Mouse (Mus musculus) embryonic fibroblast, embryonic 13.5 days (primary cell): ENCODE measurements around the gene Crat. TPM values are rescaled to one million over a fixed set of nuclear protein-coding genes. Genes with fewer than 3 reads are reported as not detected.

Experiments
- H3K27ac ChIP-seq: 2 replicates; pipeline ENCODE4 v1.5.1; 2012; ENCODE audit warnings: low read length, control low read depth, inconsistent platforms; ENCODE audit not compliant: insufficient read depth
- H3K4me1 ChIP-seq: 2 replicates; pipeline ENCODE4 v1.6.1; 2011; ENCODE audit warnings: low read length; ENCODE audit not compliant: control insufficient read depth, insufficient read depth
- H3K4me3 ChIP-seq: 2 replicates; pipeline ENCODE4 v1.5.1; 2011; ENCODE audit warnings: mild to moderate bottlenecking, control low read depth, low read length; ENCODE audit not compliant: insufficient read depth
- CTCF ChIP-seq: IDR thresholded peaks from 2 replicates; pipeline ENCODE4 v1.5.1; 2011; ENCODE audit warnings: mild to moderate bottlenecking, control low read depth, low read length, moderate library complexity, borderline replicate concordance; ENCODE audit not compliant: insufficient read depth
- POLR2A ChIP-seq: IDR thresholded peaks from 2 replicates; pipeline ENCODE4 v1.6.1; 2011; ENCODE audit warnings: low read depth, mild to moderate bottlenecking, control low read depth, low read length, moderate library complexity
- polyA plus RNA-seq: library from polyadenylated mRNA; stranded (reverse); fragments of >200 nt; gene quantifications from 2 replicates; pipeline ENCODE4 v1.2.4, GENCODE M21; 2011; ENCODE audit warnings: low read depth; ENCODE audit not compliant: missing spikeins, insufficient read length

Gene Crat
- polyA plus RNA-seq, 1 experiment = 29.1 TPM

DNA sequence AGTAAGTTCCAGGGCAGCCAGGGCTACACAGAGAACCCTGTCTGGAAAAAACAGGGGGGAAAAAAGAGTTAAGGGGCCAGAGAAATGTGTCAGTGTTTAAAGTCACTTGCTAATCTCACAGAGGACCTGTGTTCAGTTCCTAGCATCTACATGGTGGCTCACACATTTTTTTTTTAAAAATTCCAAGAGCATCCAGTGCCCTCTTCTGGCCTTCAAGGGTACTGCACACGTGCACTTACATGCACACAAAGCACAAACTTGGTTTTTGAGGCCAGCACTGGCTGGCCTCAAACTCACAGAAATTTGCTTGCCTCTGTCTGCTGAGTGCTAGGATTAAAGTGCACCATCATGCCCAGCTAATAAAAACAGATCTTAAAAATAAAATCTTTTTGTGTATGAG is 34.9 kb upstream of the Crat start:
- no peak for TF ChIP-seq POLR2A
- TF ChIP-seq CTCF = no peak
- Histone ChIP-seq H3K27ac (no peak overlapping the region), H3K4me3 (no peak overlapping the region), H3K4me1 (peaks cover 5% of the 10 kb centered on the region)

DNA sequence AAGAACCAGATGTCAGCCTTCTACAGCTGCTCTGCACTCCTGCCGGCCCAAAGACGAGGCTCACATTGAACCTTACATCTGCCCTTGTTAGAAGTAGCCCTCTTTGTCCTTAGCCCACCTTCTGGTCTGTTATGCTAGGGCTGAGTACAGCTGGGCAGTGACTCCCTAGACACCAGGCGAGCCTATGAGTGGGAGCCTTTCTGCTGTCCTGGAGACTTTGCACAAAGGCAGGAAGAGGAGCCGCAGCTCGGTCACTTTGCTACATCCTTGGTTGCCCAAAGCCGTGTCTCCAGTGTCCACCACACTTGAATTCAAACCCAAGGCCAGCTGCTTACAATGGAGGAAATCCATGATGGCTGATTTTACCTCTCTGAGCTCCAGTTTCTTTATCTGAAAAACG is 32.8 kb upstream of the Crat start:
- H3K27ac ChIP-seq = no peak overlapping the region
- no peak for TF ChIP-seq POLR2A
- TF ChIP-seq CTCF = no peak

DNA sequence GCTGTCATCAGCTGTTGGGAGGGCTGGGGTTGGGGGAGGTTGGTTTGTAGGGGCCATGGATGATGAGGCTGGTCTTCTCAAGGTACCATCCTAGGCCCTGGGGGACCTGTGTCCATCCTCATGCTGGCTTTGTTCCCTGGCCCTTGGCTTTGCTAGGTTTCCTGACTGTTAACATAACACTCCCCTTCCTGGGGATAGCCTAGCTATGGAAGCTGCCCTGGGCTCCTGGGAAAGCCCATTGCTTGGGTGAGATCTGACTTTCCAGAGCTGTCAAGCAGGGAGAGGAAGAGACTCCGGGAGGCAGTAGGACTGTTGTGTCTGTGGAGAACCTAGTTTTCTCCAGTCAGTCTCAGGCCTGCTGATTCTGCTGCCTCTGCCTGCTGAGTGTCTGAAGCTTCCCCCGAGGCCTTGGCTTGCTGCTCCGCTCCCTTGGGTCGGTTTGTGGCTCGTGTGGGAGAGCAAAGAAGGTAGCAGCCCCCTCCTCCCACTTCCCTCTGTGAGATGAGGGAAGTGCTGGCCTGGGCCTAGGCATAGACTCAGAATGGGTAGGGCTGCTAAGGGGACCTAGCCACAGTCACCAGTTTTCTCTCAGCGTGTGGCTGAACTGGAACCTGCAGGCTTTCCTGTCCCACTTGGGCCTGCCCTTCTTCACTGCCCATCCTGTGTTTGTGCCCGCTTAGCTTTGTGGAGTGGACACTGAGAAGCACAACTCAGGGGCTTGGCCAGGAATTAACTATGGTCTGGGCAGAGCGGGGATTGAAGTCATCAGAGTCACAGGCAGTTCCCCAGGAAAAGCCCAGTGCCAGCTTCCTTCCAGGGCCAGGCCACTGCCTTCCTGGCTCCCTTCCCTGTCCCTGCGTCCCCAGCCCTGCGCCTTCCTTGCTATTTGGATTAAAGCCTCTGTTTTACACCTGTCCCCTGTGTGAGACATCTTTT is 31.5 kb upstream of the Crat start:
- Histone ChIP-seq H3K4me1 (peaks cover 21% of the 10 kb centered on the region), H3K27ac (no peak overlapping the region), H3K4me3 (no peak overlapping the region)
- no peak for TF ChIP-seq CTCF
- TF ChIP-seq POLR2A = no peak

More for the DNA sequence above, 32.8 kb upstream of the Crat start:
- H3K4me1 ChIP-seq = peaks cover 9% of the 10 kb centered on the region
- H3K4me3 ChIP-seq = no peak overlapping the region

DNA sequence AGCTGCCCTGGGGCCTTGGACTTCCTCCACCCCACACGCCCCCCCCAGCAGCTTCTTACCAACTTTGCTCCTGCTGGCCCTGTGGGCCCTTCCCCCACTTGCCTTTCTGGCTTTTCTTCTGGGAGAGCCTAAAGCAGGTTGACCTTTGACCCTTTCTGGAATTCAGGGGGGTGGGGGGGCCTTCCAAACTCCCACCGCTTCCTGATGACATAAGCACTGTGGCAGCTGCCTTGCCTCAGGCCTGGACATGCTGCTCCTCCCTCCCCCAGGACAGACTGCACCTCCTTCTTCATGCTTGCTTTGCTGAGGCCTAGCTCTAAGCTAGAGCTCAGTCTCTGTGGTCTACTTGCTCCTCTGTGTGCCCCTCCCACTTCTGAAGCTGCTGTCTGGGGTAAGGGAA is 29.7 kb upstream of the Crat start:
- H3K4me1 ChIP-seq = peaks cover 34% of the 10 kb centered on the region
- TF ChIP-seq CTCF = no peak
- TF ChIP-seq POLR2A = peak; percentile 42; the same call in 1 of the 2 replicates
- H3K4me3 ChIP-seq = no peak overlapping the region
- peak overlapping the region; percentile 84 for H3K27ac ChIP-seq

DNA sequence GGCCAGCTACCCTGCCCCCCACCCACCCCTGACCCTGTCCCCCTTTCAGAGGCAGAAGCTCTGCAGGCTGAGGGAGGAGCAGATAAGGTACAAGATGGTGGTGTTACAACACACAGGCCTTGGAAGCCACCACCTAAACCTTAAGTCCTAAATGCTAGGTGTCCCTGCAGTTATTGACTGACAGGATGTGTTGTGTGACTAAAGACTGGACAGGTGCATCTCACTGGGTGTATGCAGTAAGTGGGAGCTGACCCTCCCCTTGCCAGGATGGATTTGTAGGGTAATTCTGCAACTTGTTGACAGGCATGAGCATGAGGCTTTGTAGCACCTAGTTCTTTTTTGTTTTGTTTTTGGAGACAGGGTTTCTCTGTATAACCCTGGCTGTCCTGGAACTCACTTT is 28.8 kb upstream of the Crat start:
- TF ChIP-seq CTCF = no peak
- no peak for TF ChIP-seq POLR2A
- H3K4me3 ChIP-seq = no peak overlapping the region
- H3K4me1 ChIP-seq = peaks cover 41% of the 10 kb centered on the region
- no peak overlapping the region for H3K27ac ChIP-seq

DNA sequence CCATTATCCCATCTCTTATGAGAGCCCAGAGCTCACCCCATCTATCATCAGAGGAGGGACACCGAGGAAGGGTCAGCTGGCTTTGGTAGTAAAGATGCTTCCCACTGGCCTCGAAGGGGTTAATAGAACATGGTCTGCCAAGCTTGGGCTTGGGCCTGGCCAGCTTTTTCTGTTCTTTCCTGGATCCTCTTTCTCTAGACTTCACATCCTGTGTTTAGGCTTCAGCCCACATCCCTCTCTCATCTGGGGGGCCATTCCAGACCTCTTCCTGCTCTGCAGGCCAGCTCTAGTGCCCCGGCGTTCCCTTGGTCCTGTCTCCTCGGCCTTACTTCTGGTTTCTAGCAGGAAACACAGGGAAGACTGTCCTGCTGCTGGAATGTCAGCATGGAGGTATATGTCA is 28.4 kb upstream of the Crat start:
- H3K27ac ChIP-seq = 0 out of 2 replicates have a peak overlapping the region, but pooled peaks have one; percentile 4
- no peak overlapping the region for H3K4me3 ChIP-seq
- peaks cover 44% of the 10 kb centered on the region for H3K4me1 ChIP-seq
- no peak for TF ChIP-seq POLR2A
- no peak for TF ChIP-seq CTCF

DNA sequence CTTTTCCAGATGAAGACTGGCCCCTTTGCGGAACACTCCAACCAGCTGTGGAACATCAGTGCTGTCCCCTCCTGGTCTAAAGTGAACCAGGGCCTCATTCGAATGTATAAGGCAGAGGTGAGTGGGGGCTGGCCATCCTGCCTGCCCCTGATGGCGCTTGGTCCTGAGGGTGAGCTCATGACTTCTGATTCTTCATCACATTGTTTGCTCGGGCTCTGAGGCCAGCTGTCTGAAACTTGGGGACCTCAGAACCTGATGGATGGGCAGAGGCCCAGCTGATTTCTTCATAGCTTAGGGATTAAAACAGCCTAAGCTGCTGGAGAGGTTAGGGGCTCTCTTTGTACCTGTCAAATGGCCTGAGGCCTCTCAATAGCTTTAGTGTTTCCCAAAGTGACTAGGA is 27.7 kb upstream of the Crat start:
- no peak for TF ChIP-seq CTCF
- no peak for TF ChIP-seq POLR2A
- H3K4me3 ChIP-seq = no peak overlapping the region
- peaks cover 44% of the 10 kb centered on the region for H3K4me1 ChIP-seq
- peak overlapping the region; percentile 99 for H3K27ac ChIP-seq

DNA sequence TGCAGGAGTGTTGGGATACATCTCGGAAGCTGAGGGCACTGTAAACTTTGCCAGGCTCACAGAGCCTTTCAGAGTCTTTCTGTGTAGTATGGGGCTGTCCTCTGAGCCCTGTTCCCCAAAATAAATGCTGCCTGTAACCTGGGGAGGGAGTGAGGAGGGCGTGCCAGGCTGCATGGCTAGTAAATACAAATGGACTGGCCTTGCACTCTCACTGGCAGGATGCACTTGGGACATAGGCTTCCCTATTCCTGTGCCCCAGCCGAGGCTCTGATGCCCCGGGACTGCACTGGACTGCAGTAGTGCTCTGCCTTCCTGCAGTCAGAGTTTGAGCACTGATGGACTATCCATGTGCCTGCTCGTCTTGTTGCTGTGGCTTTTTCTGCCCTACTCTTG is 26.9 kb upstream of the Crat start:
- no peak for TF ChIP-seq POLR2A
- no peak overlapping the region for H3K4me3 ChIP-seq

DNA sequence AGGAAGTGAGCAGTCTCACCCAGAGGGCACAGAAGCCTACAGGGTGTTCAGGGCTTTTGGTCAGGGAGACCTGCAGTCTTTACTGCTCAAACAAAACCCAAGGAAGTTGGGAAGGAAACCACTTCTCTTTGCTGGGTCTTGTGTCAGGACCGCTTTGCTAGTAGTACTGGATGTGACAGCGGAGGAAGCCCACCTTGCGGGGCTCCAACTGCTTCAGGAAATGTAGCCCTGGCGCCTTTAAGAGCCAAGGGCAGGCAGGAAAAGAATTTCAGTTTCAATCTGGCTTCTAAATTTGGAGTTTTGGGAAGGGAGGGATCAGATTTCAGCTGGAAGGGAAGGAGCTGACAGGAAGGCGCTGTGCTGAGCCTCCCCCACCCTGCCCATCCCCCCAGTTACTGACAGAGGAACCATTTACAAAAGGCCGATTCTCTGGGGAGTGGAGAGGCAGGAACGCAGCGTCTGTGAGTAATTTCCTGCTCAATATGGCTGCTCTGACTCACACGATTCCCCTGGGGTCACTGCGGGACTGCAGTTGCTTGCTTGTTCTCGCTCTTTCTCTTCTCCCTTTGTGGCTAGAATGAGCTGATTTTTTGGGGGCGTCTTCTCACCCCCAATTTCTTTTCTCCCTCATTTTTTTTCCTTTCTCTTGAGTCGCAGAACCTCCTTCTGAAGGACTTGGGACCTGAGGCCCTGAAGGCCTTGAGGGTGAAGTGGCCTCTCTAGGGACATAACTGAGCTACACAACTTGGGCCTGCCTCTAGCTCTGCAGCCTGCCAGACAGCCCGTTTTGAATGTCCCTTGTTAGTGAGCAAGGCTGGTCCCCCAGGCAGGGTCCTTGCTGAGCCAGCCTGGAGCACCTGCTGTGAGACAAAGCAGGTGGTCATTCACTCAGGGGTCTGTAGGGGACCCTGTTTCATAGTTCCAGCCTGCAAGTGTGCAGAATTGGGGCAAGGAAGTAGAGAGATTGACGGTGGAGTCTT is 26.2 kb upstream of the Crat start:
- no peak for TF ChIP-seq CTCF
- TF ChIP-seq POLR2A = peak; percentile 41
- no peak overlapping the region for H3K4me3 ChIP-seq
- H3K27ac ChIP-seq = peak overlapping the region; percentile 99
- peaks cover 44% of the 10 kb centered on the region for H3K4me1 ChIP-seq

More for the DNA sequence above, 26.9 kb upstream of the Crat start:
- peak overlapping the region; percentile 99 for H3K27ac ChIP-seq
- H3K4me1 ChIP-seq = peaks cover 44% of the 10 kb centered on the region
